Mouse (Mus musculus) bone marrow, adult 2 months (tissue): ENCODE data around the gene Taf1a.
A peak's percentile ranks its signal among the peaks of the same experiment; 100 is the strongest.

ENCODE experiments used
- CTCF ChIP-seq: fragments of 200-500 bp; IDR thresholded peaks from 2 replicates; pipeline ENCODE4 v1.5.1; 2011; ENCODE audit warnings: low read length, control low read depth; ENCODE audit not compliant: control insufficient read depth, insufficient read depth
- POLR2A ChIP-seq: fragments of 200-500 bp; IDR thresholded peaks from 2 replicates; pipeline ENCODE4 v1.6.1; 2011; ENCODE audit warnings: low read depth, mild to moderate bottlenecking, control low read depth, low read length, borderline replicate concordance; ENCODE audit not compliant: control insufficient read depth

GRCm38 (mm10) chr1:183349840-183350239 is 38.9 kb upstream of the Taf1a start:
- peak; percentile 41 for TF ChIP-seq CTCF
- no peak for TF ChIP-seq POLR2A
